Mouse (Mus musculus): ENCODE measurements around the gene Cacna1c.
"Not testable (repeated sequence)": the region's sequence is repeated elsewhere in the genome, so short reads cannot be mapped to it uniquely, and the experiment has no call there.

Gene Cacna1c

DNA sequence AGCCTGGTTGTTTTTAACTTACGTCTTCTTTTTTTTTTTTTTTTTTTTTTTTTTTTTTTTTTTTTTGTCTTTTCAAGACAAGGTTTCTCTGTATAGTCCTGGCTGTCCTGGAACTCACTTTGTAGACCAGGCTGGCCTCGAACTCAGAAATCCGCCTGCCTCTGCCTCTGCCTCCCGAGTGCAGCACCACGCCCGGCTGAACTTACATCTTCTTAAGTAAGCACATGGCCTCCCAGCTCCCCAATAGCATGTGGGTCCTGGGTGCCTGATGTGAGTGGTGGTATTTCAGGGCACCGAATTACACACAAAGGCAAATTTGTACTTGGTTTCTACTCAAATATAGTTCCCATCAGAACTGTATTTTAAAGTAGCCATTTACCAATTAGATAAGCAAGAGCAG, 9.8 kb upstream of the Cacna1c start:
- not testable (repeated sequence) for DNase-seq (ENCODE audit: low spot score)

DNA sequence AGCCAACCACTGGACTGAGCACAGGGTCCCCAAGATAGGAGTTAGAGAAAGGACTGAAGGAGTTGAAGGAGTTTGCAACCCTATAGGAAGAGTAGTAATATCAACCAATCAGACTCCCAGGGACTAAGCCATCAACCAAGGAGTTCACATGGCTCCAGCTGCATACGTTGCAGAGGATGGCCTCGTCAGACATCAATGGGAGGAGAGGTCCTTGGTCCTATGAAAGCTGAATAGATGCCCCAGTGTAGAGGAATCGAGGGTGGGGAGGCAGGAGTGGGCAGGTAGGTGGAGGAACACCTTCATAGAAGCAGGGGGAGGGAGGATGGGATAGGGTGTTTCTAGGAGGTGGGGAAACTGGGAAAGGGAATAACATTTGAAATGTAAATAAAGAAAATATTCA, 8.7 kb upstream of the Cacna1c start:
- no peak for DNase-seq (ENCODE audit: low spot score)

DNA sequence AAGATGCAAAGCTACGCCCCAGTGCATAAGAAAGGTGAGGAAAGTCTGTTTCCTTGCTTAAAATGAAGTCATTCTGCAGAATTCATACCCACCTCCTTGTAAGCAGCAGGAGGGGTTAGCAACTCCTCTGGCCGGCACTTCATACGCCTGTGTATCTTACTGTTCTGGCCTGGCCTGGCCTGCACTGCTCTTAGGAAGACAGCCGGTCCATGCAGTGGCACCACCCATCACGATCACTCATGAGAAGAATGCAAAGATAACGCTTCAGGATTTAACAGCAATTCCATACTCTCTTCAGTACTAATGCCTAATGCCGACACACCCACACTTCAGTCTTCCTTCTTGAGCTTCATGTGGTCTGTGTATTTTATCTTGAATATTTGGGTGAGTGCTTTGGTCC, 8.1 kb upstream of the Cacna1c start:
- DNase-seq (ENCODE audit: low spot score): no peak

DNA sequence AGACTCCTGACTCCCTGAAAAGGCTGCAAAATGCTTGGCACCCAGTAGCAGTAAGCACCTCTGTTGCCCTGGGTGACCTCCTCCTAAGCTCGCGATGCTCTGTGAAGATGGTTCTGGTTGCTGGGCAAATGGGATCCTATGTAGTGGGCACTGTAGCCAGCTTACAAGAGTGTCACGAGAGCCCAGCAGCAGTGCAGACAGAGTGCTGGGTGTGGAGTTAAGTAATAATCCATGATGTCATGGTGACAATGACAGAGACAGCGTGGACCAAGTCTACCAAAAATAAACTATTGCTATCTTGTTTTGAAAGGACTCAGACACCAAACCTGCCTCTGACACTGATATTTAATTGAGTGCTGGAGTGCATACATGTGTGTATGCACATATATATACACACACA, 5.4 kb upstream of the Cacna1c start:
- no peak for DNase-seq (ENCODE audit: low spot score)

DNA sequence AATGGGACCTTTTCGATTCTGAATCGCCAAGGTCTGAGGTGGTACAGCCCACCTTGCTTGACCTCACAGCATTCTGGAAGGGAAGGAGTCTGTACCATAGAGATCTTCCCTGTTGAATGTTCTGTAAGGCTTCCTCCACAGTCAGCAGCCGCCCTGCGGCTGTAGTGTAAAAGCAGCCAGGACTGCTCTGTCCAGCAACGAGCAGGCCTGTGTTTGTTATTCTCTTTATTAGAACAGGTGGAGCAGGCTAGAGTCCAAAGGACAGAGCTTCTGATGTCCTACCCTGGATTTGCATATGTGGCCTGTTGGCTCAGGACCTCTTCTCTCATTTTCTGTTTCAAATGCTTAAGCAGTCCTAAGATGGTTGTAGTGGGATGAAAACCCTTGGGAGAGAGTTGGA, 4.1 kb upstream of the Cacna1c start:
- no peak for DNase-seq (ENCODE audit: low spot score)

DNA sequence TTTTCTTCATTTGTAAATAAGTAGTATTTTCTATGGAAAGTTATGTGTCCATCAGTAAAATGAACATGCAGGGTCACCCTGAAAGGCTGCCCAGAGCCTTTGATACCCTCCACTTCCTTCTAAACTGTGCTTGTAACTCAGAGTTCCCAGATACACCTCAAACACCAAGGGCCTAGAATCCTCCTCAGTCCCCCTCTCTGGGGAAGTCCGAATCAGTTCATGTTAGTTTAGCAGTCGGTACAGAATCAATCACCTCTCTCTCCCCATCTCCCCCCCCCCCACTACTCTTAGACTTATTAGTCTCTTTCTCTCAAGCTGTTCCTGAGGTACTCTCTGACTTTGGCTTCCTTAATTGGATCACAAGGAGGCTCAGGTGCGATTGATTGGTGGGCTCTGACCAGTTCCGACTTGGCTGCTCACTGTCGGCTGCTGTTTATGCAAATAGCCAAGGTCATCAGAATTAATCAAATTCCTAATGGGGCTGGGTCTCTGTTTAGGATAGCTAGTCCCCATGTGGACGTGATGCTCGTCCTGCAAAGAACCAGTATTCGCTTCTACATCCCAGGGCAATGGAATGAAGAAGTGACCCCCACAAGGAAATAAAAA, 3.2 kb upstream of the Cacna1c start:
- DNase-seq (ENCODE audit: low spot score): no peak

DNA sequence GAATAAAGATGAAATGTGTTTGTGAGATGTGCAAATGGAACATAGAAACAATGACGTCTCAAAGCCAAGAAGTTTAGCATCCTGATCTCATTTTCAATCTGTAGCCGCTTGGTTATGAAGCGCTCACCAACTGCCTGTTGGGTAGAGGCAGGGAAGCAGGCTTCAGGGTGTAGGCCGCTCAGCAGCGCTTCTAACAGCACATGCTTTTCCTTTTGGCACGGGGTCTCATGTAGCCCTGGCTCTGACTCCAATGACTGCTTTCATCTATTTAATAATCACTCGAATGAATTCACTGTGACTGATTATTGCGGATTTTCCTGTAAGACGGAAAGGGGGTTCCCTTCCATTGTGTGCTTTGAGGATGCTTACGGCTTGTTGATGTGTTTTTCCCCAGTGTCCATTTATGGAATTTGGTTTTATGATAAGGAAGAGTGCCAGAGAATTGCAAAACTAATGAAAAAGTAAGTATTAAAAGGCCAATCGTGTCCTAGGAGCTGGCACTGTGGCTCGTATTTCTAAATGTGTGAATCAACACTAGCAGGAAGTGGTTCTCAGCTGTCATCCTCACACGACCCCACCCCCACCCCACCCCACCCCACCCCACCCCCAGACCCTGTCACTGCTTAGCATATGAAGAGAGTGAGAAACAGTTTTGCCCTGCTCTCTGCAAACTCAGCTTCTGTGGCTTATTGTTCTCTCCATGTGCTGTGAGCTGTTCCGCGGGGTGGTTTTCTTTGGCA, 2.5 kb upstream of the Cacna1c start:
- no peak for DNase-seq (ENCODE audit: low spot score)

DNA sequence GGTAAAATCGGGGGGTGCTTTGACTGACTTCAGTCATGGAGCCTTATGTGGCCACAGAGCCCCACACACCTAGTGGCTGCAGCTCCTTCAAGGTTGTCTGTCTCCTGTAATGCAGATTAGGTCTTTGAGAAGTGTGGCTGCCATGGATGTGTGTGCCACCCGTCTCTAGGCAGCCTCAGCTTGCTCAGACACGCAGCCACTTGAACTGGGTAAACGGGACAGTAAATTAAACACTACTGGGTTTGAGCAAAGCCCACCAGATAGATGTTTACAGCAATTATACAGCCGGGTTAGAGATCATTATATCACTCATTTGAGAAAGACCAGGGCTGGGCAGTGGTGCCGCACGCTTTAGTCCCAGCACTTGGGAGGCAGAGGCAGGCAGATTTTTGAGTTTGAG, 1.6 kb downstream of the Cacna1c start:
- DNase-seq (ENCODE audit: low spot score): no peak

DNA sequence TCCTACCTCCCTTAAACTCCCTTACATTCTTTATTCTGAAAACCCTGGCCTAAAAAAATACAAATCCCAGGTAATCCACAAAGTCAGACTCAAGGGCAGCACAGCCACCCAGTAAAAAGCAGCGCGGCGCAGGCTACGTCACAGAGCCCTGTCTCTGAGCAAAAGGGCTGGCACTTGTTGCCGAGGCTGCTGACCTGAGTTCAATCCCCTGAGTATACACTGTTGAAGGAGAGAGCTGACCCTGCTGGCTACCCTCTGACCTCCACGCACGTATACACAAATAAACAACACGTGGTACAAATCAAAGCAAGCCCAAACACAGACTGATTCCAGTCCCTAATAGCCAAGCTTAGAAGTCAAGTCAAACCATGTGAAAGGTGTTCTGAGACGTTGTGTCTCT, 2.1 kb downstream of the Cacna1c start:
- DNase-seq (ENCODE audit: low spot score): no peak

DNA sequence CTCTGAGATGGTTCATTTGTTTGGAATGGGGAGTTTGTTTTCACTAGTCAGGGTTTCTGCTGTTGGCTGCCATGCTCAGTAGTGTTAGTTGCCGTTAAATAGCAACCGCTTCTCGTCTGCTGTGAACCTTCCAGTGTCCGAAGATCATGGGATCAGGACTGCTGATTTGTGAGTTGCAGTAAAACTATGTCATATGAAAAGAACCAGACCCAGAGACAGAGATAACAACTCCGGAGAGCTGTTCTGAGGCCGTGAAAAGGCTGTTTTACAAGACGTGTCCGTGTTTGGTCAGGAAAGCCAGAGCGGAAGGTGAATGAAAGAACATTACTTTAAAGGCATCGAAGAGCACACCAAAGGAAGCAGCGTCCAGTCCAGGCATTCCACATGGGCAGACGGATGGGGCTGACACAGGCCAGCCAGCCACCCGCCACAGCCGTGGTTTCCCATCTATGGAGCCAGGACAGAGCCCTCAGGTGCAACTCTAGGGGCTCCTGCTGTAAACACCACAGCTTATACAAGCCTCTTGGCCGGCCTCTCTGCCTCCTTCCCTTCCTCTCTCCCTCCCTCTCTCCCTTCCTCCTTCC, 2.6 kb downstream of the Cacna1c start:
- DNase-seq (ENCODE audit: low spot score): no peak

DNA sequence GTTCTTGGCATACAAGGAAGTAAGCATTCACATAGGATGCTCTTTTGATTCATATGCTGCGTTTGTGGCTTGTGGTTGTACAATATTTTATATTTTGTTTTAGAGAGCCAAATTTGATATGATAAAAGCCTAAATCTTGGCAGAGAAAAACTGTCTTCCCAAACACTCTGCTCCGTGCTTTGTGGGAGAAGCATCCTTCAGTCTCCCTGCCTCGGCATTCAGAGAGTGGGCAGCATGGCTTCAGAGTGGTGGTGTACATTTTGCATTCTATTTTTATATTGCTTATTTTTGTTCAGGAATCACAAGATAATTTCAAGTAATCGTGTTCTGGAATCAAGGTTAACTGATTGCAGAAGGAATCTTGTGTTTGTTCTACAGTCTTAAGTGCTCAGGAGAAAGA, 4.7 kb downstream of the Cacna1c start:
- no peak for DNase-seq (ENCODE audit: low spot score)

DNA sequence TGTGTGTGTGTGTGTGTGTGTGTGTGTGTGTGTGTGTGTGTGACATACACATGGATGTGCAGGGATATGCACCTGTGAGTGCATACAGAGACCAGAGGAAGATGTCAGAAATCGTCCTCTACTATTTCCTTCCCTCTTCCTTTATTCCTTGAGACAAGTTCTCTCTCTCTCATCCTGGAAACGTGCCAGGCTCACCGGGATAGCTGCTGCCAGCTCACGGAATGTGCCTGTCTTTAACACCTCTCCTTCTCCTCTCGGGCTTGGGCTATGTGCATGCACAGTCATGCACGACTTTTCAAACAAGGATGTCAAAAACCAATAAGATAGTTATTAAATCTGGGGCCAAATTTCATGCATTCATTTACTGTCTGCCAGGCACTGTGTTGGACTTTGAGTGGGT, 8.6 kb downstream of the Cacna1c start:
- DNase-seq (ENCODE audit: low spot score): no peak

DNA sequence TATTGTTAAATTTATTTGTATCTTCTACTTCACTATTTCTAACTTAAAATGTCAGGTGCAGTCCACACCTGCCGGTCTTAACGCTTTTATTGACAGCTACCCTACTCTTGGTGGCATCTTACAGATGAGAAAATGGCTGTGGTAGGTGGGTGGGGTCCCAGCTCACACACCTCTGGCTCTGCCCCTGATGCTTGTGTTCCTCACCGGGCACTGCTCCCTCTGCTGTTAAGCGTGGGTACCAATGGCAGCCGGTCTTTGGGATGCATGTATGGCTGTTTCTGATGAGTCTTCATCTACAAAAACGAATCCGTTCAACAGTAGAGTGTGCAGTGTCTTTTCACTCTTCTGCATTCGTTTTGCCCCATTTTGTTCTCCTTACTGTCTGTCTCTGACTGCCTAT, 9.6 kb downstream of the Cacna1c start:
- DNase-seq (ENCODE audit: low spot score): no peak

DNA sequence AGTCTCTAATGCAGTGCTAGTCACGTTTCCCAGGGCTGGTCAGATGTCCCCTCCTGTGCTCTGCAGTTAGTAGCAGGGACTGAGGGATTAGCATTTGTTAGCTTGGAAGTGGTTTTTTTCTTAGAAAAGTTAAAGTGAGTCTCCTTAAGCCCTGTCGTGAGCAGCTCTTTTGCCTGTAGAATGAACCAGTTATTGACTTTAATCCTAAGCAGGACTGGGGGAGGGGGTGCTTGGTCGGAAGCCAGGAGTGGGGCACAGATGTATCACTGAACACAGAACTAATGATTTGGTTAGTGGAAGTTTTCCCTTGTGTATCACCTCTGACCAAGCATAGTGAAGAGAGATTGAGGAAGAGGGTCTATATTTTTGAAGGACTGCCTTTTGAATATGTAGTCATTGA, 12.4 kb downstream of the Cacna1c start:
- no peak for DNase-seq (ENCODE audit: low spot score)

DNA sequence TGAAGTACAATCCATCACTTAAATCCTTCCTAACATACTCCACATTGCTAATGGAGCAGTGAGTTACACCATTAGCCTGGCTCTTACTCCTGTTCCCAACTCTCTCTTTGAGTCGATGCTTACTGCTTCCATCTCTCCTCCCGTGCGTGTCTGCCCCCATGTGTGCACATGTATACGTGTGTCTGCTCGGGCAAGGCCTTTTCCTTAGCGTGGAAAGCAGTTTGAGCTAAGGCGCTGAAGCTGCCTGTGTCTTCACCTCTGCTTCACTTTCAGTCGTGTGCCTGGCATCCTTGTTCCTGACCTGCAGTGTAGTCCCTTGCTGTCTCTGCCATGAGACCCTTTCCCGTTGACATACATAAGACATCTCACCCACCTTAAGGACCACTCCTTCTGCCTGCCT, 14.0 kb downstream of the Cacna1c start:
- DNase-seq (ENCODE audit: low spot score): no peak

DNA sequence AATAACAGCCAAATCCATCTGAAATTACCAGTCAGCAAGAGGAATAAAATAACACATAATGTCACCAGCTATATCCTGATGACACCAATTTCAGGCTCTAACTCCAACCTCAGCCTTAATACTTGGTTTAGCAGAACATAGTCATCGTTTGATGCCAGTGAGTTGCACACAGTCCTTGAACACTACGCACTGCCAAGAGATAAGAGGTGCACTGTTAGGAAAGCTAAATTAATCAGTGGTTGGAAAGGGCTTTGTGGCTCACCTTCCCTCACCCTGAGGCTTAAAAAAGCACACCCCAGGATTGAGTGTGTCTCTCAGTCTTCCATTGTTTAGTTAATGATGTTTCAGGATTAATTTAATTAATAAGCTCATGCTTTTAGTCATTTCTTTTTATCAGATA, 16.0 kb downstream of the Cacna1c start:
- no peak for DNase-seq (ENCODE audit: low spot score)

DNA sequence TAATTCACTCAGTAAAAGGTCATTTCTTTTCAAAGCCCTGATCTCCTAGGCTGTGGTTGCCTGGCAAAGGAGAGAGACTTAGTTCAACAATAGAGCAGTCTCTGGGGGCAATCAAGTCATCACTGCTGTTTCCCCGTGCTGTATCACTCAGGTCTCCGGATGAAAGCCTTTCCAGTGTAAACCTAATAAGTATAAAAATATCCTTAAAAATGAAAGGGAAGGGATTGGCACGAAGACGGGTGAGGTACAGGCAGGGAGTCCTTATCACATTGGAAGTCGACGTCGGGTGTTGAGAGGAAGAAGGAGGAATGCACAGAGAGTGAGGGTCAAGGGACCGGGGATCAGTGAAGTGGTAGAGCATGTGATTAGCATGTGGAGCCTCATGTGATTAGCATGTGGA, 19.1 kb downstream of the Cacna1c start:
- DNase-seq (ENCODE audit: low spot score): no peak

DNA sequence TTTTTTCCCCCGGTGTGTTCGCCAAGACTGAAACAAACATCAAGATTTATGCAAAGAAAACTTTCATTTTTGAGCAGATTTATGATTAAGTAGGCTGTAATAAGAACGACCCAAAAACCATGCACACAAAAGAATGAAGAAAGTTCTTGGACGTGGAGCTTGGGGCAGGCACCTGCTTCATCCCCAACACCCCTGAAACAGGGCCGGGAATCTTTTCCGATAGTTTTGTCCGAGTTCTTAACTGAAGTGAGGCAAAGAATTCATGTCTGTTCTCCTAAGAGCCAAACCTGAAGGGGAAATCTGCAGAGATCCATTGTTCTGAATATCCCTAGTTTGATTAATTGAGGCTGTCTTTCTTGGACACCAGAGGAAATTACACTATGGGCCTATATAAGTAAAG, 20.1 kb downstream of the Cacna1c start:
- no peak for DNase-seq (ENCODE audit: low spot score)

DNA sequence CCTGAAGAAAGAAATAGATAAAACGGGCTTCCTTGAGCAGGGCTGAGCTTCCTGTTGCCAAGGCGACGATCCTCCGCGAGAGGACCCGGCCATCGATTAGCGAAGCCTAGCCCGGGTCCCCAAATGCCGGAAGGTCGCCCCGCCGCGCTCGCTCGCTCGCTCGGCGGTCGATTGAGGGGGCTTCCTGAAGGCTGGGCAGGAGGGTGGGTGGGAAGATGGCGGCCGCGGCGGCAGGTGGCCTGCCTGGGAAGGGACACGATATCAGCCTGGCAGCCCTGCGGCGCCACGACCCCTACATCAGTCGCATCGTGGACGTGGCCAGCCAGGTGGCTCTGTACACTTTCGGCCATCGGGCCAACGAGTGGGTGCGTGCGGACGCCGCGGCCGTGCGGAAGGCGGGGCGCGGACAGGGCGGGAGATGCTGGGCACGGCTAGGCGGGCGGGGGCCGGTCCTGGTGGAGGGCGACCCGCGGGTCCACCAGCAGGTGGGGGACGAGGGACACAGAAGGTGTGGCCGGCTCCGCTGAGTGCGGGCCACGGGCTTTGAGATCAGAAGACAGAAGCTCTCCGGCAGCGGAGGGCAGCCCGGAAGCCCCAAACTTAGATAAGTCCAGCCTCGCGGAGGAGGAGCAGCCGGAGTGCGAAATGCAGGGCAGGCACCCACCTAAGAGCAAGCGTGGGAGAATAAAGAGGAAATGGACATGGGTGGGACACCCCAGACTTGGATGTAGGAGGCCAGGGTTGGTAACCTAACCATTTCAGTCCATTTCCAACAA, 21.0 kb downstream of the Cacna1c start, which contains the start of gene Dcp1b:
Dcp1b (plus strand) TSS at position 176 of the 776 bp plus-strand sequence.
- peak; percentile 88 for DNase-seq (ENCODE audit: low spot score)

DNA sequence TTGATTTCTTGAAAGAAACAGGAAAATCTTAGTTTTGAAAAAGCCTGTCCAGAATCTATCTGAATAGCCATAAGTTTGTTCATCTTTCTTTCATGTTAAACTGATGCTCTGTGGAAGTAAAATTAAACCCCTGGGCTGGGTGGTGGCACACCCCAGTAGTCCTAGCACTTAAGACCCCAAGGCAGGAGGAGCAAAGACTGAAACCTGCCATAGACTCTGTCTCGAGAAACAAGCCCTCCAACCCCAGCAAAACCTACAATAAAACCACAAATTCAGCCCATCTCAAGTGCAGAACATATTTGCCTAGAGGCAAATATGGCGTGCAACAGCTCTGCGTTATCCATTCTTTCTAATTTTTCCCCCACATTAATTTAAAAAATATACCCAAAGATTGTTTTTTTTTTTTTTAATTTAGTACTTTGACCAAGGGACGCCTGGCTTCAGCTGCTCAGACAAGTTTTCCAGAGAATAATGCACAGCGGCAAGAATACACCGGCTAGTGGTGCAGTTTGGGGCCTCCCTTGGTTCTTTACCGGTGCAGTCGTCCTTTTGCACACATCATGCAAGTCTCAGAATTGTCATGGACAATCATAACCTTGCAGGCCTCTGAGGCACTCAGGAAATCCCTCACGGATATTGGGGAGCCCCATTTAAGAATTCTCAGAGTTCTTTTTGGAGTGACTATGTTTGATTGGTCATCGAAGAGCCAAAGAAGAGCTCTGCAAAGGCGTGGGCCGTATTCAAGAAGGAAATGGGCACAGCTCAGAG, 21.7 kb downstream of the Cacna1c start:
- DNase-seq (ENCODE audit: low spot score): no peak

DNA sequence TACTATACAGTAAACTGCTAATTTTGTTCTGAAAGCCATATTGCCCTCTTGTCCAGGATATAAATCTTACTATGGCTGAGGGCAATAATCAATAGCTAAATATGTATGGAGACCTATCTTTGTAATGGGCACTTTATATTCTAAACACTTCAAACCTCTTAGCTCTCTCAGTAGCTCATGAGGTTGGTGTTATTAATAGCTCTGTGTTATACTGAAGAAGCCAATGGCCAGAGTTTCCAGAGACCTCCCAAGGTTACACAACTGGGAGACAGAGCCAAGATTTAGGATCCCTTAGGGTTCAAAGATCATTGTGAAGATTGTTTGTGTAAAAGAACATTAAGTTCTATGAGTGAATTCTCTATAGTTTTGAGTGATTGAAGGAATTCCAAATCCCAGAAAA, 30.5 kb downstream of the Cacna1c start:
- no peak for DNase-seq (ENCODE audit: low spot score)

DNA sequence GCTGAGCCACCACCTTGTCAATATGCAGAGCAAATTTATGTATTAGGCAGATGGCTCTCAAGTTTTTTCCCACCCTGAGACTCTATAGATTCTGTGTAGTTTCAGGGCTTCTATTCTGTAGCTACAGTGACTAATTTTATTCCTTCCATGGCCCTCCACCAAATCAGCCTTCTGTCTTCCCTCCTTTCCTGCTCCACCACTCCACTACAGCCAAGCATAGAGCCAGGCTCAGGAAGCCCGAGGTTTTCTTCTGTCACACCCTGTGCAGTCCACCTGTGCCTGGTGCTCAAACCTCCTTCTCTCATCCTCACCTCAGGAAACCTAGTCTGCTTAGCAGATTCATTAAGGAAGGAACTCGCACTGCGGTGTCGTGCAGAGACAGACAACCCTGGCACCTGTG, 51.1 kb downstream of the Cacna1c start:
- no peak for DNase-seq (ENCODE audit: low spot score)
